22 mouse cellular contexts compared by ENCODE assay signal in the genomic region with DNA sequence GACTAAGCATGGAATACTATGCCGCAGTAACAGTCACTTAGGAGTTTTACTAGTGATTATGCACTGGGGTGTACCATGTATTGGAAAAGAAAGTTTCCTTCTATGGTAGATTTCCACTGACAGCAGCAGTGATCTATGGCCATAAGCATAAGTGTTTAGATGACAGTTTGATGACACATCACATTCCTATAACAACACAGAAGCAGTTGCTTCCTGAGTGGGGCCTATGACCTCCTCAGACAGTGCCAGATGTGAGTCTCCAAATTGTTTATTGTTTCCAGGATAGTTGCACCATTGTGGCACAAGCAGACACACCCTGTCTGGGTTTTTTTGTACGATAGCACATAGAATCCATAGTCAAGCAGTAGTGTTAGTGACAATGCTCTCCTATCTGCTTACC. TPM values are rescaled to one million over a fixed set of nuclear protein-coding genes. Genes with fewer than 3 reads are reported as not detected.
DNase-seq lines count a peak whose midpoint lies in the region; TF ChIP-seq lines count a peak whose summit lies in the region.
"Had no signal": no experiment of that assay in that cellular context is flagged by ENCODE, and none has a peak within 500 bp of the region (broad histone marks: within the 10 kb centered on the region; RNA-seq: fewer than 3 reads in every experiment).

No protein-coding gene starts in this region.

- H3K27me3 ChIP-seq in myocyte (ENCODE audit: control insufficient read depth, insufficient read depth, insufficient read length): no peaks in the 10 kb centered on the region
- H3K27me3 ChIP-seq: CH12.LX had no signal

- H3K36me3 ChIP-seq in myocyte (ENCODE audit: control insufficient read depth, insufficient read depth): no peaks in the 10 kb centered on the region
- H3K36me3 ChIP-seq: embryonic facial prominence, embryonic 13.5 days; embryonic facial prominence, embryonic 15.5 days; forebrain, embryonic 15.5 days; G1E had no signal

- no peak overlapping the region for H3ac ChIP-seq in myocyte (ENCODE audit: control insufficient read depth, insufficient read length)

- H3K4me2 ChIP-seq in myocyte (ENCODE audit: low read depth): peak overlapping the region; percentile 69
- H3K4me2 ChIP-seq: embryonic facial prominence, embryonic 13.5 days; embryonic facial prominence, embryonic 15.5 days; forebrain, embryonic 13.5 days; forebrain, embryonic 15.5 days had no signal

- H3K79me2 ChIP-seq in myocyte (ENCODE audit: control insufficient read depth, insufficient read depth): peaks cover 5% of the 10 kb centered on the region

- peak overlapping the region; percentile 38 for H3K4me3 ChIP-seq in myocyte
- H3K4me3 ChIP-seq: embryonic facial prominence, embryonic 13.5 days; embryonic facial prominence, embryonic 15.5 days; forebrain, embryonic 13.5 days; forebrain, embryonic 15.5 days had no signal

- DNase-seq in 3T3-L1 (ENCODE audit: low read depth, low spot score) (peak; percentile 92), NIH3T3 (ENCODE audit: low read depth) (peak; percentile 5)
- no peak for DNase-seq in urinary bladder, adult 18-20 months (ENCODE audit: low spot score in 2 of 2)
- no peak for DNase-seq in spleen, adult 18-20 months
- DNase-seq: adrenal gland, adult 2 months; adrenal gland, postnatal 10 days; adrenal gland, postnatal 25 days; cerebellum, adult 11 months; cerebellum, adult 2 months; cerebellum, adult 9-10 months; cerebellum, postnatal 10 days; cerebellum, postnatal 25 days; embryo, embryonic 11 days; forebrain, postnatal 0 days had no signal

- TF ChIP-seq POLR2A in myocyte (IDR thresholded peaks at IDR 0.05; ENCODE audit: insufficient read length, low read depth): no peak

TF ChIP-seq in myocyte, 11 proteins besides CTCF, POLR2A, EP300 and RAD21:
- TF ChIP-seq USF1 (IDR thresholded peaks at IDR 0.05; ENCODE audit: low read depth) (no peak), CEBPB (IDR thresholded peaks at IDR 0.05; ENCODE audit: insufficient read depth, poor library complexity, severe bottlenecking) (peak; percentile 46; the same call in 1 of the 2 replicates), POLR2AphosphoS2 (IDR thresholded peaks at IDR 0.05; ENCODE audit: insufficient read length, low read depth) (no peak), TCF3 (IDR thresholded peaks at IDR 0.05; ENCODE audit: insufficient read length, low read depth) (no peak), MAX (IDR thresholded peaks at IDR 0.05; ENCODE audit: low read depth) (no peak), MYOD1 (IDR thresholded peaks at IDR 0.05; ENCODE audit: control insufficient read depth in 1 of 3, insufficient read length in 2 of 3, low read depth in 2 of 3) (no peak), MYOG (IDR thresholded peaks at IDR 0.05; ENCODE audit: control insufficient read depth in 1 of 3, insufficient read depth in 1 of 3, insufficient read length in 2 of 3, low read depth in 2 of 3) (no peak), SRF (IDR thresholded peaks at IDR 0.05; ENCODE audit: control insufficient read depth, insufficient read length, low read depth) (no peak), E2F4 (IDR thresholded peaks at IDR 0.05; ENCODE audit: insufficient read depth) (no peak)

RNA-seq across cellular contexts. Expression of a gene that starts 1.0 kb away (rescaled TPM):
- polyA plus RNA-seq in myocyte (2012; fragmentation: generic; extraction: Trizol): 1.9 TPM
- polyA plus RNA-seq: adrenal gland, adult 2 months; CD4-positive, CD25-positive, alpha-beta regulatory T cell, adult 4 months; G1E had no signal

Comparison
In these comparisons a context has a peak if more than half of its experiments do, and no peak if none do; other contexts are left out.
1. DNase-seq: peak in 3T3-L1 (single experiment) and NIH3T3 (single experiment); none in urinary bladder, adult 18-20 months (0 of 2) and spleen, adult 18-20 months (0 of 2).